Mouse (Mus musculus) brain, embryonic 14.5 days (tissue): ENCODE data around the gene Mrps18c.

Source experiments
- CTCF ChIP-seq: fragments of 200-500 bp; IDR thresholded peaks from 2 replicates; pipeline ENCODE4 v1.5.1; 2012; ENCODE audit warnings: inconsistent platforms, mild to moderate bottlenecking, moderate library complexity, borderline replicate concordance; ENCODE audit not compliant: insufficient read depth, insufficient read length; ENCODE audit errors: extremely low read depth
- POLR2A ChIP-seq: fragments of 200-500 bp; IDR thresholded peaks from 2 replicates; pipeline ENCODE4 v1.6.1; 2012; ENCODE audit warnings: mild to moderate bottlenecking, inconsistent platforms, borderline replicate concordance; ENCODE audit not compliant: poor library complexity, insufficient read depth, insufficient read length, severe bottlenecking; ENCODE audit errors: extremely low read depth

DNA sequence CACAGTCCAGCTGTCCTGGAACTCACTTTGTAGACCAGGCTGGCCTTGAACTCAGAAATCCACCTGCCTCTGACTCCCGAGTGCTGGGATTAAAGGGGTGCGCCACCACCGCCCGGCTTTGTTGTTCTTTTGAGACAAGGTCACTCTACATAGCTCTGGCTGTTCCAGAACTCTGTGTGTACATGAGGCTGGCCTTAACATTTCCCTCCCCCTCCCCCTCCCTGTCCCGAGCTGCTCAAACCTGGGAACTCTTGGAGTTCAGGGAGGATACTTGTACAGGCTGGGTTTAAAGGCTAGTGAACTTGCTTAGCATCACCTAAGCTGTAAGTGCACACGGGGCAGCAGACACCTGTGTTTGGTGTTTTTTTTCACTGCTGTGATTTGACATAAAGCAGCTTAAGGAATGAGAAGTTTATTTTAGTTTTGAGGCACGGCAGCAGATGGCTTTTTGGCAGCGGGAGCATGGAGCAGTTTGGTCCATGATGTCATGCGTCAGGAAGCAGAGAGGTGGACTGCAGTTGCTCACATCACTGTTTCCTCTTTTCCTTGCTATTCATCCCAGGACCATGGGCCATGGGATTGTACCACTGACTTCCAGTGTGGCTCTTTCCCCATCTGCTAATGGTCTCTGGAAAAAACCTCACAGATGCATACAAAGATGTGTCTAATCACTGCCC, 37.6 kb downstream of the Mrps18c start:
- TF ChIP-seq POLR2A: no peak
- no peak for TF ChIP-seq CTCF
